Mouse (Mus musculus) midbrain, embryonic 11.5 days (tissue): ENCODE results near the gene Itga11. TPM values are rescaled to one million over a fixed set of nuclear protein-coding genes. Genes with fewer than 3 reads are reported as not detected.
"Not testable (repeated sequence)": the region's sequence is repeated elsewhere in the genome, so short reads cannot be mapped to it uniquely, and the experiment has no call there.

Source experiments
- ATAC-seq: fragments of 200-750 bp; cut with Nextera tagmentation; 2 replicates; pipeline ENCODE4 v1.8.0; 2017; ENCODE audit warnings: moderate TSS enrichment, moderate library complexity; ENCODE audit not compliant: low FRiP score
- DNase-seq: peaks from one replicate; pipeline ENCODE4 v3.0.0; 2015; ENCODE audit warnings: low spot score; ENCODE audit errors: missing footprints
- H3K27ac ChIP-seq: fragments of 300-500 bp; sonication (generic); 2 replicates; pipeline ENCODE4 v1.5.1; 2014; ENCODE audit warnings: low read depth, low read length
- H3K27me3 ChIP-seq: fragments of 300-500 bp; sonication (generic); 2 replicates; pipeline ENCODE4 v1.6.1; 2014; ENCODE audit warnings: mild to moderate bottlenecking, low read length, moderate library complexity, mixed read lengths; ENCODE audit not compliant: control insufficient read depth, insufficient read depth
- H3K36me3 ChIP-seq: fragments of 300-500 bp; sonication (generic); 2 replicates; pipeline ENCODE4 v1.6.1; 2014; ENCODE audit warnings: mild to moderate bottlenecking, low read length, moderate library complexity, mixed read lengths; ENCODE audit not compliant: control insufficient read depth, insufficient read depth
- H3K4me1 ChIP-seq: fragments of 300-500 bp; sonication (generic); 2 replicates; pipeline ENCODE4 v1.6.1; 2014; ENCODE audit warnings: low read length; ENCODE audit not compliant: control insufficient read depth, insufficient read depth
- H3K4me2 ChIP-seq: fragments of 300-500 bp; sonication (generic); 2 replicates; pipeline ENCODE4 v1.6.1; 2014; ENCODE audit warnings: mild to moderate bottlenecking, moderate library complexity
- H3K4me3 ChIP-seq: fragments of 300-500 bp; sonication (generic); 2 replicates; pipeline ENCODE4 v1.5.1; 2014; ENCODE audit warnings: low read depth, low read length
- H3K9ac ChIP-seq: fragments of 300-500 bp; sonication (generic); 2 replicates; pipeline ENCODE4 v1.6.1; 2014; ENCODE audit warnings: low read length
- H3K9me3 ChIP-seq: fragments of 300-500 bp; sonication (generic); 2 replicates; pipeline ENCODE4 v1.6.1; 2016; ENCODE audit warnings: low read length; ENCODE audit not compliant: control insufficient read depth
- WGBS: fragments of 180-500 bp; shearing (Covaris S2); extraction: QIAGEN DNeasy Blood & Tissue Kit; methylation state at CpG from one replicate; pipeline ENCODE4 v1.1.7; 2014; 5-methylcytosine and 5-hydroxymethylcytosine counted together
- polyA plus RNA-seq: library from polyadenylated mRNA; unstranded; fragments of >200 nt; fragmentation: Nextera tagmentation; extraction: Ambion mirVana; gene quantifications from 2 replicates; pipeline ENCODE4 v1.2.1, GENCODE M21; 2014

Gene Itga11
- polyA plus RNA-seq, 1 experiment from 2014 or later: 2.4 TPM

DNA sequence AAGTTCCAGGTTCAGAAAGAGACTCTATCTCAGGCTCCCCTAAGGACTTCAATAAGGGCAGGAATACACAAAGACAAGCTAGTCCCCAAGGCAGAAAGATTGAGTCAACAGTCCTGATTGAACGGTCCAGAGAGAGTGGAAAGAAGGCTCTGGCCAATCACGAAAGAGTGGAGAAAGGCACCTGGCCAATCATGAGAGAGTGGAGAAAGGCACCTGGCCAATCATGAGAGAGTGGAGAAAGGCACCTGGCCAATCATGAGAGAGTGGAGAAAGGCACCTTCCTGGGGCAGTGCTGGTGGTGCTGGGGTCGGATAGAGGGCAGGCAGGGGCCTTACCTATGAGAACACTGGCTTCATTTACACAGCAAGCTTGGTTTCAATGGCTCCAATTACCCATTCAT lies 28.2 kb upstream of the Itga11 start:
- H3K27ac ChIP-seq: no peak overlapping the region

DNA sequence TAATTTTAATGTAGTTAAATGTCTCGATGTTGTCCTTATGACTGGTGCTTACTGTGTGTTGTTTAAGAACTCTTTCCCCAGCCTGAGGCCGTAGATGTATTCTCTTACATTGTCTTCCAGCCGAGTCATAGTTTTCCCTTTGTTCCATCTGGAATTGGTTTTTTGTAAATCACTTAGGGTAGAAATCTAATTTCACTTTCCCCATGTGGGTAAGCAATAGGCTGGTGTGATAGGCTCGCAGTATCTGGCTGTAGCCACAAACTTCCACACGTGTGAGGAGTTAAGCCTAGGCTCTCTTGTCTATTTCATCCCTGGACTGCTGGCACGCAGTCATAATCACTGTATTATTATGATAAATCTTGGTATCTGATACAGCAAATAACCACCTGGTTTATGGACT lies 26.9 kb upstream of the Itga11 start:
- Histone ChIP-seq H3K27me3 (no peaks in the 10 kb centered on the region), H3K9ac (no peak overlapping the region), H3K9me3 (no peaks in the 10 kb centered on the region), H3K4me1 (no peaks in the 10 kb centered on the region), H3K4me3 (no peak overlapping the region), H3K27ac (no peak overlapping the region), H3K36me3 (no peaks in the 10 kb centered on the region), H3K4me2 (no peak overlapping the region)
- ATAC-seq (no peak), DNase-seq (peak; percentile 12)
- WGBS: 88% methylated on average over 6 of the region's 6 CpGs

More for the DNA sequence above, 28.2 kb upstream of the Itga11 start:
- ATAC-seq: no peak
- no peak overlapping the region for H3K4me2 ChIP-seq
- 87% methylated on average over 3 of the region's 3 CpGs for WGBS
- H3K4me3 ChIP-seq: no peak overlapping the region
- no peaks in the 10 kb centered on the region for H3K27me3 ChIP-seq
- no peak for DNase-seq
- H3K9ac ChIP-seq: no peak overlapping the region
- H3K36me3 ChIP-seq: no peaks in the 10 kb centered on the region
- H3K9me3 ChIP-seq: no peaks in the 10 kb centered on the region
- no peaks in the 10 kb centered on the region for H3K4me1 ChIP-seq

DNA sequence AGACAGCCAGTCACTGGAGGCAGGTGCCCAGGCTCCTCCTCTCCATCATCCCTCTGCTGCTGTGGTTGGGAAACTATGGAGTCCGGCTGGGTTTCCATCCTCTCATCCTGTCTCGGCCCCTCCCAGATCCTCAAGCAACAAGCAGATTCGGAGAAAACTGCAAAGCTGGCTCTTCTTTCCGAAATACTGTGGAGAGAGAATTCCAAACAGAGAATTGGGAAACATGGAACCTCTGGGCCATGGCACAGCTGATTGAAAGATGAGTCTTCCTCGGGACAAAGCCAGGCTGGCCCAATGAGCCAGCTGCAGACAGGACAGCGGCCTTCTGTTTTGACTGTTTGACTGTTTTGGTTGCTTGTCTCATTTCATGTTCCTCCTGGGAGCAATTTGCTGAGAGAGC lies 23.3 kb upstream of the Itga11 start:
- H3K9me3 ChIP-seq: no peaks in the 10 kb centered on the region
- no peak overlapping the region for H3K27ac ChIP-seq
- peak; percentile 67 for DNase-seq
- no peak overlapping the region for H3K4me3 ChIP-seq
- ATAC-seq: no peak
- H3K36me3 ChIP-seq: no peaks in the 10 kb centered on the region
- H3K4me1 ChIP-seq: no peaks in the 10 kb centered on the region
- WGBS: 73% methylated on average over 6 of the region's 6 CpGs
- no peak overlapping the region for H3K4me2 ChIP-seq
- H3K9ac ChIP-seq: no peak overlapping the region
- no peaks in the 10 kb centered on the region for H3K27me3 ChIP-seq

DNA sequence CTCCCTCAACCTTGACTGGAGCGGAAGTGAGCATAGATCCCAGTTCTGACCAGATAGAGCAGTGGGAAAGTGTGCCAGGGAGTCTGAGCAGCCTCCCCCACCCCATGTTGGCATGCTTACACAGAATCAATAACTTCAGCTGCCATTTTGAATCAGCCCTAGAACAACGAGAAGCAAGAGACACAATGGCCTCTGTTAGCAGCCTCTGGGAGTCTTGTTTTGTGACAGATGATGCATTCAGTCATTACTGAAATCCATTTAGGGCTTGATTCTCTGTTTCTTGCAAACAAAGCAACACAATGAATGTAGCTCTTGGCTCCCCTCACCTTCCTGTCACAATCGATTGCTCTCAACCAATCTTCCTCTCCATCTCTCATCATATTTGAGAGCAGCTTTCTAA lies 19.6 kb upstream of the Itga11 start:
- H3K27ac ChIP-seq: no peak overlapping the region
- no peak overlapping the region for H3K9ac ChIP-seq
- H3K9me3 ChIP-seq: no peaks in the 10 kb centered on the region
- H3K4me2 ChIP-seq: no peak overlapping the region
- ATAC-seq (no peak), DNase-seq (no peak)
- H3K4me3 ChIP-seq: no peak overlapping the region
- no peaks in the 10 kb centered on the region for H3K36me3 ChIP-seq
- H3K4me1 ChIP-seq: no peaks in the 10 kb centered on the region
- H3K27me3 ChIP-seq: no peaks in the 10 kb centered on the region
- WGBS: 83% methylated on average over 3 of the region's 3 CpGs

DNA sequence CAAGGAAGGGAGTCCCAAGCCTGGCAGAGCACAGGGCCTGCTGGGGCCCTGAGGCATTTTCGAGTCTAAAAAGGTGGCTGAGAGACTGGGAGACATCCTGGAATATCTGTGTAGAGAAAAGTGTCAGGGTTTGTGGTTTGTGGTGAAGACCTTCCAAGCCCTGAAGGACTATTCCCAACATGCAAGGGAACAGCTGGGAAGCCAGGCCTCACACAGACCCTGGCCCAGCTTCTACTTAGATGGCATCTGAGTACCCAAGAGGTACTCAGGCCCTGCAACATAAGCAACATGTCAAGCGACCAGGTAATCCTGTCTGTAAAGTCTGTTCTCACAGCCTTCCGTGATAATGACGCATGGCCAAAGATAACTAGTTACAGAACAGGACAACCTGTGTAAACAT lies 18.6 kb upstream of the Itga11 start:
- no peak overlapping the region for H3K4me3 ChIP-seq
- H3K27me3 ChIP-seq: no peaks in the 10 kb centered on the region
- H3K27ac ChIP-seq: no peak overlapping the region
- H3K36me3 ChIP-seq: no peaks in the 10 kb centered on the region
- no peaks in the 10 kb centered on the region for H3K4me1 ChIP-seq
- H3K4me2 ChIP-seq: no peak overlapping the region
- no peaks in the 10 kb centered on the region for H3K9me3 ChIP-seq
- DNase-seq (no peak), ATAC-seq (no peak)
- no peak overlapping the region for H3K9ac ChIP-seq
- WGBS: 88% methylated on average over 4 of the region's 4 CpGs

DNA sequence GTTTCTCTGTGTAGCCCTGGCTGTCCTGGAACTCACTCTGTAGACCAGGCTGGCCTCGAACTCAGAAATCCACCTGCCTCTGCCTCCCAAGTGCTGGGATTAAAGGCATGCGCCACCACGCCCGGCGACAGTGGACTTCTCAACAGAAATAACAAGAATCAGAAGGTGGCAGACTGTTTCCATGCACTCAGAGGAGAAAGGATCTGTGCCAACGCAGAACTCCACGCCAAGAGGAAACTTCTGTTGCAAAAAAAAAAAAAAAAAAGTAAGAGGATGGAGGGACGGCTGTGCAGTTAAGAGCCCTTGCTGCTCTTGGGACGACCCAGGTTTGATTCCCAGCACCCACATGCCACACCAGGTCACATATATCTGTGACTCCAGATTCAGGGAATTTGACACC lies 16.7 kb upstream of the Itga11 start:
- not testable (repeated sequence) for H3K4me3 ChIP-seq, H3K36me3 ChIP-seq, ATAC-seq, H3K4me1 ChIP-seq, H3K27me3 ChIP-seq, DNase-seq, H3K4me2 ChIP-seq, H3K9ac ChIP-seq, H3K27ac ChIP-seq, H3K9me3 ChIP-seq
- WGBS: 90% methylated on average over 8 of the region's 9 CpGs

DNA sequence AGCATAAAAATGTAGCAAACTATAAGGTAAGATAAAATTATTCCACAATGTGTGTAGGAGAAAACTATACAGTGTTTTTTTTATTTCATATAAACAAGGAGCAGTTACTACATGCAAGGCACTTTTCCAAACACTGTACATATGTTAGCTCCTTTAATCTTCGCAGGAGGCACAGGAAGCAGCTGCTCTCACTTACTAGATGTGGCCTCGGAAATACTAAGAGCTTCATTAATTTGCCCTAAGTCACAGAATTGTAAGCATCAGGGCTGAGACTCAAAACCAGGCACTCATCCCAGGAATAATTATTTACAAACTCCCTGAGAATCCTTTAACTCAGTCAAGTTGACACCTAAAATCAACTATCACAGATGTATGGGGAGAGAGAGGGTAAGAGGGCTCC lies 14.2 kb upstream of the Itga11 start:
- WGBS: 72% methylated on average over 2 of the region's 2 CpGs
- no peak overlapping the region for H3K4me3 ChIP-seq
- H3K9ac ChIP-seq: no peak overlapping the region
- no peaks in the 10 kb centered on the region for H3K27me3 ChIP-seq
- ATAC-seq (no peak), DNase-seq (no peak)
- no peak overlapping the region for H3K27ac ChIP-seq
- no peaks in the 10 kb centered on the region for H3K9me3 ChIP-seq
- no peaks in the 10 kb centered on the region for H3K4me1 ChIP-seq
- no peak overlapping the region for H3K4me2 ChIP-seq
- no peaks in the 10 kb centered on the region for H3K36me3 ChIP-seq

DNA sequence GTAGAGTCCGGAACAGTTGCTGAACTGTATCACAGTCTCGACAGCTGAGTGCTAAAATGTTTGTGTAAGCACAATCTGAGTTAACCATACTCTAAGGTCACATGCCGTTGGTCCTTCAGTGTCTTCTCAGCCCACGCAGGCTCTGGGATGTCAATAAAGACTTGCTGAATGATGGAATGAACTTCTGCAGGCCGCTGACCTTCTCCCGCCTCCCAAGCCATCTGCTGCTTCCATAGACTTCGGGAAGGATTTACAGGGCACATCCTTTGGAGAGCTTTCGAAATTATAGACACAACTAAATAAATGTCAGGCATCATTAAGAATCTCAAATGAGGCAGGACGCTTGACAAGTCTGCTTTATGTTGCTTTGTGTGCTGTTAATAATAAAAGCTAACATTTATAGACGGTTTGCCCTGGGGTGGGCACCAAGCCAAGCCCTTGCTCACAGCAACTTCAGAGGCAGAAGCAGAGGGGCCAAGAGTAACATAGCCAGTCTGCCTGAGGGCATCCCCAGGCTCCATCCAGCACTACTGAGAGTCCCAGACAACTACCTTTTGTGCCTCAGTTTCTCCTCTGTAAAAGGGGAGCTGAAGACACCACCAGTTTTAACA lies 13.4 kb upstream of the Itga11 start:
- no peaks in the 10 kb centered on the region for H3K4me1 ChIP-seq
- no peak overlapping the region for H3K4me2 ChIP-seq
- no peaks in the 10 kb centered on the region for H3K27me3 ChIP-seq
- ATAC-seq (no peak), DNase-seq (no peak)
- H3K27ac ChIP-seq: no peak overlapping the region
- 80% methylated on average over 10 of the region's 10 CpGs for whole genome bisulfite sequencing
- H3K9ac ChIP-seq: no peak overlapping the region
- H3K36me3 ChIP-seq: no peaks in the 10 kb centered on the region
- H3K9me3 ChIP-seq: no peaks in the 10 kb centered on the region
- no peak overlapping the region for H3K4me3 ChIP-seq

DNA sequence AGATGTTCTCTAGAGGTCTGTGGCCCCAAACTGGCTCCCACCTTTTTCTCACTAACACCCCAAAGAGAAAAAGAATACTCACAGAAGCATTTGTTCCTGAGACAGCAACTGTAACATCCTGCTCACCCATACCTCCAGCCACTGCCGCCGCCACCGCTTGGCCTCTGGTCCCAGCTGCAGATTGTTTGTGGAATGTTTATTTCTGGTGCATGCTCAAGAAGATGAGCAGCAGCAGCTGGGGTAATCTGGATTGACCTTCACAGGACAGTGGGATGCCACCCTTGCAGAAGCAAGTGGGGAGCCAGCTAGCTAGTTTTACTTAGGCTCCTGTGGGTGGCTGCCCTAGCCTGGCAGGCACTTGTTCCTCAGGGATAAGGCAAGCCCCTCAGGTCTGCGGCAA lies 11.7 kb upstream of the Itga11 start:
- Histone ChIP-seq H3K4me3 (no peak overlapping the region), H3K9me3 (no peaks in the 10 kb centered on the region), H3K4me1 (no peaks in the 10 kb centered on the region), H3K36me3 (no peaks in the 10 kb centered on the region), H3K27me3 (no peaks in the 10 kb centered on the region), H3K27ac (no peak overlapping the region), H3K9ac (no peak overlapping the region), H3K4me2 (no peak overlapping the region)
- no peak for DNase-seq
- no peak for ATAC-seq
- WGBS: 85% methylated on average over 4 of the region's 4 CpGs

DNA sequence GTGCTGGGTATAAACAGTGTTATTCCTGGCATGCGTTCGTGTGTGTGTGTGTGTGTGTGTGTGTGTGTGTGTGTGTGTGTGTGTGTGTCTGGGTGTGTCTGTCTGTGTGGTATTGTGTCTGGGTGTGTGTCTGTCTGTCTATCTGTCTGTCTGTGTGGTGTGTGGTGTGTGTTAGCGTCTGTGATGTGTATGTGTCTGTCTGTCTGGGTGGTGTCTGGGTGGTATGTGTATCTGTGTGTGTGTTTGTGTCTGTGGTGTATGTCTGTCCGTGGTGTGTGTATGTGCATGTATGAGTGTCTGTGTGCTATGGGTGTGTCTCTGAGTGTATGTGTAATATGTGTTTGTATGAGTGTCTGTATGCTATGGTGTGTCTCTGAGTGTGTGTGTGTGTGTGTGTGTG lies 9.1 kb upstream of the Itga11 start:
- no peak overlapping the region for H3K4me3 ChIP-seq
- H3K9me3 ChIP-seq: no peaks in the 10 kb centered on the region
- ATAC-seq: no peak
- DNase-seq: no peak
- WGBS: 92% methylated on average over 4 of the region's 4 CpGs
- no peak overlapping the region for H3K4me2 ChIP-seq
- no peak overlapping the region for H3K27ac ChIP-seq
- no peak overlapping the region for H3K9ac ChIP-seq
- H3K27me3 ChIP-seq: no peaks in the 10 kb centered on the region
- no peaks in the 10 kb centered on the region for H3K4me1 ChIP-seq
- no peaks in the 10 kb centered on the region for H3K36me3 ChIP-seq
